Mouse (Mus musculus): ENCODE results near the gene Phf20.
"Not testable (repeated sequence)": the region's sequence is repeated elsewhere in the genome, so short reads cannot be mapped to it uniquely, and the experiment has no call there.

The Phf20 gene

GRCm38 (mm10) chr2:156196302-156197128 is at the start of gene Phf20:
TSS of gene Phf20 (plus strand) at chr2:156196466.
- DNase-seq (ENCODE audit: low read depth, low spot score), result peak; percentile 96

GRCm38 (mm10) chr2:156147316-156147915 is 48.9 kb upstream of the Phf20 start:
- no peak for DNase-seq (ENCODE audit: low read depth, low spot score)

GRCm38 (mm10) chr2:156151538-156151937 is 44.7 kb upstream of the Phf20 start:
- peak; percentile 55 for DNase-seq (ENCODE audit: low read depth, low spot score)

GRCm38 (mm10) chr2:156165478-156165877 is 30.8 kb upstream of the Phf20 start:
- DNase-seq (ENCODE audit: low read depth, low spot score), result no peak

- DNase-seq (ENCODE audit: low read depth, low spot score), result no peak
Observed at GRCm38 (mm10) chr2:156166557-156166956, 29.7 kb upstream of the Phf20 start.

GRCm38 (mm10) chr2:156177079-156177478 is 19.2 kb upstream of the Phf20 start:
- DNase-seq (ENCODE audit: low read depth, low spot score), result no peak

- DNase-seq (ENCODE audit: low read depth, low spot score), result peak; percentile 48
Observed at GRCm38 (mm10) chr2:156177651-156178050, 18.6 kb upstream of the Phf20 start.

- peak; percentile 68 for DNase-seq (ENCODE audit: low read depth, low spot score)
Observed at GRCm38 (mm10) chr2:156179046-156179795, 17.0 kb upstream of the Phf20 start.

GRCm38 (mm10) chr2:156179796-156180093 is 16.5 kb upstream of the Phf20 start:
- DNase-seq (ENCODE audit: low read depth, low spot score), result no peak

- peak; percentile 100 for DNase-seq (ENCODE audit: low read depth, low spot score)
Observed at GRCm38 (mm10) chr2:156180094-156180821, 16.0 kb upstream of the Phf20 start, which contains the start of gene Rbm39. TSS of gene Rbm39 (minus strand) at chr2:156180238.

- peak; percentile 32 for DNase-seq (ENCODE audit: low read depth, low spot score)
Observed at GRCm38 (mm10) chr2:156180824-156181590, 15.3 kb upstream of the Phf20 start.

- no peak for DNase-seq (ENCODE audit: low read depth, low spot score)
Observed at GRCm38 (mm10) chr2:156181592-156181991, 14.7 kb upstream of the Phf20 start.

GRCm38 (mm10) chr2:156189241-156189640 is 7.0 kb upstream of the Phf20 start:
- DNase-seq (ENCODE audit: low read depth, low spot score), result not testable (repeated sequence)

- no peak for DNase-seq (ENCODE audit: low read depth, low spot score)
Observed at GRCm38 (mm10) chr2:156190004-156190896, 6.0 kb upstream of the Phf20 start.

GRCm38 (mm10) chr2:156191540-156191939 is 4.7 kb upstream of the Phf20 start:
- no peak for DNase-seq (ENCODE audit: low read depth, low spot score)

GRCm38 (mm10) chr2:156192068-156192467 is 4.2 kb upstream of the Phf20 start:
- no peak for DNase-seq (ENCODE audit: low read depth, low spot score)

- DNase-seq (ENCODE audit: low read depth, low spot score), result no peak
Observed at GRCm38 (mm10) chr2:156193066-156193862, 3.0 kb upstream of the Phf20 start.

- no peak for DNase-seq (ENCODE audit: low read depth, low spot score)
Observed at GRCm38 (mm10) chr2:156194571-156194970, 1.7 kb upstream of the Phf20 start.

All from 3T3-L1 (cell line).